Mouse (Mus musculus) stomach, postnatal 0 days (tissue): Measurements from ENCODE around the gene Epo. TPM values are rescaled to one million over a fixed set of nuclear protein-coding genes. Genes with fewer than 3 reads are reported as not detected.

Experiments used
- ATAC-seq: fragments of 200-750 bp; cut with Nextera tagmentation; 2 replicates; pipeline ENCODE4 v1.8.0; 2017; ENCODE audit not compliant: low FRiP score, low TSS enrichment
- DNase-seq: peaks from one replicate; pipeline ENCODE4 v3.0.0-alpha.2; 2016; ENCODE audit warnings: low spot score
- H3K27ac ChIP-seq: fragments of 300-500 bp; sonication (generic); replicated peaks from 2 replicates; pipeline ENCODE4 v1.5.1; 2014; ENCODE audit warnings: mild to moderate bottlenecking, control low read depth
- H3K27me3 ChIP-seq: fragments of 300-500 bp; sonication (generic); 2 replicates; pipeline ENCODE4 v1.6.1; 2014; ENCODE audit warnings: low read length; ENCODE audit not compliant: control insufficient read depth, insufficient read depth
- H3K36me3 ChIP-seq: fragments of 300-500 bp; sonication (generic); 2 replicates; pipeline ENCODE4 v1.6.1; 2014; ENCODE audit warnings: low read length, mixed read lengths; ENCODE audit not compliant: control insufficient read depth, insufficient read depth
- H3K4me1 ChIP-seq: fragments of 300-500 bp; sonication (generic); replicated peaks from 2 replicates; pipeline ENCODE4 v1.6.1; 2014; ENCODE audit warnings: antibody characterized with exemption; ENCODE audit not compliant: control insufficient read depth, insufficient read depth
- H3K4me2 ChIP-seq: fragments of 300-500 bp; sonication (generic); replicated peaks from 2 replicates; pipeline ENCODE4 v1.6.1; 2014; ENCODE audit warnings: low read depth, mild to moderate bottlenecking, control low read depth, moderate library complexity
- H3K4me3 ChIP-seq: fragments of 300-500 bp; sonication (generic); 2 replicates; pipeline ENCODE4 v1.5.1; 2014; ENCODE audit warnings: low read depth, low read length, control low read depth
- H3K9ac ChIP-seq: fragments of 300-500 bp; sonication (generic); 2 replicates; pipeline ENCODE4 v1.6.1; 2014; ENCODE audit warnings: mild to moderate bottlenecking, low read length, control low read depth, mixed read lengths
- H3K9me3 ChIP-seq: fragments of 300-500 bp; sonication (generic); 2 replicates; pipeline ENCODE4 v1.6.1; 2016; ENCODE audit warnings: low read length; ENCODE audit not compliant: control insufficient read depth
- CTCF ChIP-seq: IDR thresholded peaks from 2 replicates; pipeline ENCODE4 v1.5.1; 2016; ENCODE audit warnings: antibody characterized with exemption, low read depth, mild to moderate bottlenecking, moderate library complexity
- EP300 ChIP-seq: optimal IDR thresholded peaks from 2 replicates; pipeline ENCODE3; 2016; ENCODE audit warnings: antibody characterized with exemption
- WGBS: fragments of 180-500 bp; shearing (Covaris S2); extraction: QIAGEN DNeasy Blood & Tissue Kit; methylation state at CpG from one replicate; pipeline ENCODE4 v1.1.7; 2014; 5-methylcytosine and 5-hydroxymethylcytosine counted together
- polyA plus RNA-seq: library from polyadenylated mRNA; unstranded; fragments of >200 nt; fragmentation: Nextera tagmentation; extraction: Ambion mirVana; gene quantifications from 2 replicates; pipeline ENCODE4 v1.2.1, GENCODE M21; 2015

Gene Epo
- polyA plus RNA-seq, 1 experiment from 2014 or later: not detected

GRCm38 (mm10) chr5:137570181-137570580, 37.1 kb upstream of the Epo start:
- Histone ChIP-seq H3K9ac (no peak overlapping the region), H3K27me3 (no peaks in the 10 kb centered on the region), H3K36me3 (no peaks in the 10 kb centered on the region), H3K4me1 (no peaks in the 10 kb centered on the region), H3K27ac (no peak overlapping the region), H3K9me3 (no peaks in the 10 kb centered on the region), H3K4me2 (no peak overlapping the region), H3K4me3 (no peak overlapping the region)
- ATAC-seq: no peak
- TF ChIP-seq CTCF: no peak
- TF ChIP-seq EP300: no peak
- no peak for DNase-seq
- 50% methylated on average over 7 of the region's 7 CpGs for WGBS

DNA sequence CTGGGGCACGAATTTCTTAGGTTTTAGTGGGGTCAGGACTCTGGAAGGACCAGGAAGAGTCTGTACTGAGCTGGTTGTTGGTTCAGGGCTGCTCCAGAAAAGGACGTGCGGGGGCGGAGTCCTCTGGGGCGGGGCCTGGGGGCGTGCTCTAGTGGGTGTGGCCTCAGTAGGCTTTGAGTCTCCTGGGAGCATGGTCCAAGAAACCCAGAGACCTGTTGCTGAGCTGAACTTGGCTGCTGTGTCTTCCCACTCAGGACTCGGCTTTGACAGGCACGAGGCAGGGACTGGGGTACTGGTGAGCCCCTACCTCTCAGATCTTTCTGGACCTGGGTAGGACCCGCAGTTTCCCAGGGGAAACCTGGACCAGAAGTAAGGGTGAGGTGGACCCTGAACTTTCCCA, 36.6 kb upstream of the Epo start, which contains the start of gene Tfr2:
Gene Tfr2, plus strand, starts transcription at position 176 of the 400 bp plus-strand sequence.
- no peak within 1 kb of the TSS for H3K27ac ChIP-seq
- no peak within 1 kb of the TSS for H3K9ac ChIP-seq
- ATAC-seq: peak; percentile 85
- no peak within 1 kb of the TSS for H3K4me2 ChIP-seq
- no peaks in the 10 kb centered on the region for H3K9me3 ChIP-seq
- no peaks in the 10 kb centered on the region for H3K27me3 ChIP-seq
- TF ChIP-seq EP300 (no peak), CTCF (no peak)
- 26% methylated on average over 9 of the region's 9 CpGs for WGBS
- H3K36me3 ChIP-seq: no peaks in the 10 kb centered on the region
- DNase-seq: peak; percentile 87
- no peaks in the 10 kb centered on the region for H3K4me1 ChIP-seq
- H3K4me3 ChIP-seq: no peak within 1 kb of the TSS

DNA sequence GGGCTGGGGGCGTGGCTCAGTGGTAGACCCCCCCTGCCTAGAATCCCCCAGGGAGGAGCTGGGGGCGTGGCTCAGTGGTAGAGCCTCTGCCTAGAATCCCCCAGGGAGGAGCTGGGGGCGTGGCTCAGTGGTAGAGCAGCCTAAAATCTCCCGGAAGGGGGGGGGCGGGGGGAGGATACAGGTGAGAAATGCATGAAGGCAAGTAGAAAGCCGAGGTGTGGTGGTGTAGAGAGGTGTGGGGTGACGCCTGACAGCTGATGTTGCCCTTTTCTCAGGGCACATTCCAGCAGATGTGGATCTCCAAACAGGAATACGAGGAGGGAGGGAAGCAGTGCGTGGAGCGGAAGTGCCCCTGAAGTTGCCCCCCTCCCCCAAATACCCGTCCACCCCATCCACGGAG, 36.0 kb upstream of the Epo start:
- no peak for TF ChIP-seq EP300
- TF ChIP-seq CTCF: no peak
- WGBS: 69% methylated on average over 12 of the region's 12 CpGs
- Histone ChIP-seq H3K4me3 (no peak overlapping the region), H3K36me3 (no peaks in the 10 kb centered on the region), H3K4me2 (no peak overlapping the region), H3K4me1 (no peaks in the 10 kb centered on the region), H3K9me3 (no peaks in the 10 kb centered on the region), H3K9ac (no peak overlapping the region), H3K27me3 (no peaks in the 10 kb centered on the region), H3K27ac (no peak overlapping the region)
- DNase-seq: no peak
- ATAC-seq: no peak

DNA sequence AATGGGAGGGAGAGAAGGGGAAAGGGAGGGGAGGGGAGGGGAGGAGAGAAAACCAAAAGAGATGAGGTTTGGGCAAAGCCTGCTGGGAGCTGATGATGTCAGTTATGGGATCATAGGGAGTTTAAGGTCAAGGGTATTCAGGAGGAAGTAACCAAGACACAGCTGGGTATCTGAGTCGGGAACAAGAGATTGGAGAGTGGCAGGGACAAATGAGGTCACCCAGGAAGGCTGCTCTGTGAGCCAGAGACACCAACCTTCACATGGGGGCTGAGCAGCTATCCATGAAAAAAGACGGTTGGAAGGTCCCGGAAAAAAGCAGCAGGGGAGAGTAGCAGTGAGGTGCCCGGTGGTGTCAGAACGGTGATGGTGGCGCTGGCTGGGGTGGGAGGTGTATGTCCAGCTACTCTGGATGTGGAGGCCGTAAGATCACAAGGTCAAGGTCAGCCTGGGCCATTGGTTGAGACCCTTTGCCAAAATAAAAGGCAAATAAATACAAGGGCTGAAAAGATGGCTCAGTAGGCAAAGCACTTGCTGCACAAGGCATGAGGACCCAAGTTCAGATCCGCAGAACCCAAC, 35.3 kb upstream of the Epo start:
- Histone ChIP-seq H3K36me3 (no peaks in the 10 kb centered on the region), H3K4me2 (no peak overlapping the region), H3K4me3 (no peak overlapping the region), H3K4me1 (no peaks in the 10 kb centered on the region), H3K27ac (no peak overlapping the region), H3K9me3 (no peaks in the 10 kb centered on the region), H3K9ac (no peak overlapping the region), H3K27me3 (no peaks in the 10 kb centered on the region)
- 79% methylated on average over 8 of the region's 8 CpGs for WGBS
- no peak for DNase-seq
- no peak for ATAC-seq
- TF ChIP-seq EP300 (no peak), CTCF (no peak)

DNA sequence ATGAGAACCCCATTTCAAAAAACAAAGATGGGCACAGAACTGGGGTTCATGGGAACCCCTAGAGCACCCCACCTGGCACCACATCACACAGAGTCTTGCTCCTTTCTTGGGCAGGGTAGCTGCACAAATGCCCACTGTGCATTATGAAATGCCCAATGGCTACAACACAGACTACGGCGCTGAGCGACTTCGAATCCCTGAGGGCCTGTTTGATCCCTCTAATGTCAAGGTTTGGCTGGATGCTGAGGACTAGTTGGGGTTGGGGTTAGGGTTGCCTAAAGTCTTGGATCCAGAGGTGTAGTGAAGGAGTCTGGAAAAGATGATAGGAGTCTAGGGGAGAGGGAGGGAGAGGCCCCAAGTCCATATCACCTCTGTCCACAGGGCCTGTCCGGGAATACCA, 33.4 kb upstream of the Epo start:
- 97% methylated on average over 5 of the region's 5 CpGs for WGBS
- H3K9me3 ChIP-seq: no peaks in the 10 kb centered on the region
- no peaks in the 10 kb centered on the region for H3K36me3 ChIP-seq
- no peak overlapping the region for H3K27ac ChIP-seq
- no peak overlapping the region for H3K4me3 ChIP-seq
- DNase-seq (no peak), ATAC-seq (no peak)
- H3K9ac ChIP-seq: no peak overlapping the region
- H3K4me2 ChIP-seq: no peak overlapping the region
- no peaks in the 10 kb centered on the region for H3K27me3 ChIP-seq
- H3K4me1 ChIP-seq: no peaks in the 10 kb centered on the region
- TF ChIP-seq EP300: no peak
- no peak for TF ChIP-seq CTCF

- WGBS: 64% methylated on average over 6 of the region's 6 CpGs
- H3K9ac ChIP-seq: no peak overlapping the region
- ATAC-seq (no peak), DNase-seq (no peak)
- H3K9me3 ChIP-seq: no peaks in the 10 kb centered on the region
- TF ChIP-seq CTCF (no peak), EP300 (no peak)
- no peak overlapping the region for H3K4me3 ChIP-seq
- no peak overlapping the region for H3K27ac ChIP-seq
- no peaks in the 10 kb centered on the region for H3K27me3 ChIP-seq
- H3K36me3 ChIP-seq: no peaks in the 10 kb centered on the region
- no peak overlapping the region for H3K4me2 ChIP-seq
- no peaks in the 10 kb centered on the region for H3K4me1 ChIP-seq
Observed at GRCm38 (mm10) chr5:137565744-137566143, 32.7 kb upstream of the Epo start.
